Mouse (Mus musculus) left cerebral cortex, adult 18-20 months (tissue): Measurements from ENCODE around the gene Tmem101. TPM values are rescaled to one million over a fixed set of nuclear protein-coding genes. Genes with fewer than 3 reads are reported as not detected.

ENCODE experiments used
- DNase-seq, 2 experiments: peaks; one replicate each; pipeline ENCODE4 v3.0.0; 2021 to 2022; ENCODE audit warnings: low spot score in 2 of 2, mixed read lengths in 1 of 2
- long read RNA-seq, 2 experiments: library from polyadenylated mRNA; stranded (forward); transcript quantifications; one replicate each; pipeline ENCODE4 v2.0.0; 2021
- total RNA-seq, 2 experiments: library from RNA; stranded (reverse); gene quantifications; 2 replicates each; pipeline ENCODE4 v1.2.3; 2021

The Tmem101 gene
- 10 to 100 TPM; 24.6 to 25.3 TPM for total RNA-seq
- long read RNA-seq, experiment 1, transcript Tmem101-201 (4 exons, 1,574 nt), result major isoform, 32 of 42 reads
- long read RNA-seq, experiment 1, partial matches to known transcripts, result 7 of 42 reads
- long read RNA-seq, experiment 1, other reads (novel, unspliced or antisense), result 3 of 42 reads
- long read RNA-seq, experiment 2, transcript Tmem101-201 (4 exons, 1,574 nt), result major isoform, 21 of 28 reads
- long read RNA-seq, experiment 2, partial matches to known transcripts, result 2 of 28 reads
- long read RNA-seq, experiment 2, other reads (novel, unspliced or antisense), result 5 of 28 reads

DNA sequence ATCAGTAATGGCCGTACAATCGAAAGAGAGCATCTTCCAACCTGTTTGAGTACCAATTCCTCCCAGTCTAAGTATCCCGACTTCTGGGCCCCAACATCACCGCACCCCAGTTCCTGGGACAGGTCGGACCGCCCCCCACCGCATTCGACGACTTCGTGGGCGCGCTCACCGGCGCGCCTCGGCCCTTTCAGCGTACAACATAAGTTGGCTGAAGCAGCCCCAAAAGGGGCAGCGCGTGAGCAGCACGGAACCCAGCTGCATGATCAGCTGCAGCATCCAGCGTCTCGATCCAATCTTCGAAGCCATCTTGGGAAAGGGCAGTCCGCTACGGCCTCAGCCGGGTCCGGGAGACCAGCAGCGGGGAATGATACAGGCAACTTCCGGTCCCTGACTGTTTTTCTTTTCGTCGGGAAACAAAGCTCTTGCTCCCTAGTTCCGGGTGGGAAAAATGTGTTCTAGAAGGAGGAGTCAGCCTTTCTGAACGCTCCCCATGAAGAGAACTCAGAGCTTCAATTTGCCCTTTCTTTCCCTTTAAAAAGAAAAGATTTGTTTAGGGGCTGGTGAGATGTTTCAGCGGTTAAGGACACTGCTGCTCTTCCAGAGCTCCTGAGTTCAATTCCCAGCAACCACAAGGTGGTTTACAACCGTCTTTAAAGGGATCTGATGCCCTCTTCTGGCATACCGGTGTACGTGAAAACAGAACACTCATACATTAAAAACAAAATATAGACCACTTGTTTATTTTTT is at the start of gene Tmem101:
TSS of gene Tmem101 (minus strand) at position 366 of the 747 bp plus-strand sequence.
- peak; percentile 86 to 88 for DNase-seq

DNA sequence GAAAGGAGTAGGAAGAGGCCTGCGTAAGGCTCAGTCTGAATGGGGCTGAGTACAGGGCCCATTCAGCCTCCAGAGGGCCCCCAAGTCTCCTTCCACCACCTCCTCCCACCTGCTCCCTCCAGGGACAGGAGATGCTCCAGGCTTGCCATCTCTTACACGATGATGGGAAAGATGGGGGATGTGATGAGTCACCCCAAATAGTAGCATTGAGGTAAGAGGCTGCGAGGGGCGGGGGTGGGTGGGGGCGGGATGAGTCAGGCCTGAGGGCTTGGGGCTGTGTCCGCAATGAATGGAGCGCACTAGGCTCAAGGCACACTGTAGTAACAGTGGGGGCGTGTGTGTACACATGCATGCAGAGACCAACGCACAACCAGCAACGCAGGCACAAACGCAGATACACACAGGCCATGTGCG is 45.2 kb upstream of the Tmem101 start:
- peak; percentile 64 to 80 for DNase-seq

DNA sequence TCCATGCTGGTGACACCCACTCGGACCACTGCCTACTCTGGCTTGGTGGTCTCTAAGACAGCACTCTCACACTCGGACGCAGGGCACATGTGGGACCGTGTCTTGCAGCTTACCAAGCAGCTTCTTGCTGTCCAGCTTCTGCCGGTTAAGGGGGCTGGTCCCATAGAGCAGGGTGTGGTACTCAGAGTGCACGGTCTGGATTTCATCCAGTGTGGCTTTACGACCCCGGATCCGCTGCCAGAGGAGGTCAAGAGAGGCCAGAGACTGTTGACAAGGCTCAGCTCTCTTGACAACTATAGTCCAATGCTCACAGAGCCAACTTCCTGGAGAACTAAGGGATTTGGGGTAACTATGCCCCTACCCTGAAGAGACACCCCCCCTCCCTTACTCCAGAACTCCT is 43.7 kb upstream of the Tmem101 start:
- no peak for DNase-seq

- no peak for DNase-seq
Measured at GRCm38 (mm10) chr11:102198245-102198644, 42.0 kb upstream of the Tmem101 start.

DNA sequence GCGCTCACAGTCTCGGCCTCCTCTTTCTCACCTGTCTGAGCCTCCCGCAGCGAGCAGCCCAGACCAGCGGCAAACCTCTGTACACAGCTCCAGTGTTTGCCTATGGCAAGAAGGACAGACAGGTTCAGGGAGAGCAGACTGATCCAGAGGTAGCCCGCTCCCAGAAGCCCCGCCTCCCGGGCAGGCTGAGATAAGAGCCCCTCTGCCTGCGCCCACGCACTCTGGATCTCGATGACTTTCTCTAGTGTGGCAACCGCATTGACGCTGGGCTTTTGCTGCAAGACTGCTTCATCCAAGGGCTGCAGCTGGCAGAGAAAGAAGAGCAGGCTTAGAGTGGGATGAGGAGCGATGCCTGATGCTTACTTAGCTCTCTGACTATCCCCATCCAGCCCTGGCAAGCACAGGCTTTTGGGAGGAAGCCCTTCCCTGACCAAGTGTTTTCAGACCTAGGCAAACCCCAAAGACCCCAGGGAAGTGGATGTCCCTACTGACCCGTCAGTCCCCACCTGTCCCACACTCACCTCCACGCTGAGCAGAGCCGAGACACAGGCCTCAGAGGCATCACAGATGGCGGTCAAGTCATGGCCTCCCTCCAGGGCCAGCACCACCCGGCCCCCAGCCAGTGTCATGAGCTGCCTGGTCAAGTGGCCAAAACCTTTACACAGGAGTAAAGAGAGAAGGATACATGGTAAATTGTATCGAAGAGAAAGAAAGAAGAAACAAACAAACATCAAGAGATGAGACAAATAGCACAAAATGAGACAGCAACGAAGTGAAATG is 40.0 kb upstream of the Tmem101 start:
- peak; percentile 53 to 60 for DNase-seq

DNA sequence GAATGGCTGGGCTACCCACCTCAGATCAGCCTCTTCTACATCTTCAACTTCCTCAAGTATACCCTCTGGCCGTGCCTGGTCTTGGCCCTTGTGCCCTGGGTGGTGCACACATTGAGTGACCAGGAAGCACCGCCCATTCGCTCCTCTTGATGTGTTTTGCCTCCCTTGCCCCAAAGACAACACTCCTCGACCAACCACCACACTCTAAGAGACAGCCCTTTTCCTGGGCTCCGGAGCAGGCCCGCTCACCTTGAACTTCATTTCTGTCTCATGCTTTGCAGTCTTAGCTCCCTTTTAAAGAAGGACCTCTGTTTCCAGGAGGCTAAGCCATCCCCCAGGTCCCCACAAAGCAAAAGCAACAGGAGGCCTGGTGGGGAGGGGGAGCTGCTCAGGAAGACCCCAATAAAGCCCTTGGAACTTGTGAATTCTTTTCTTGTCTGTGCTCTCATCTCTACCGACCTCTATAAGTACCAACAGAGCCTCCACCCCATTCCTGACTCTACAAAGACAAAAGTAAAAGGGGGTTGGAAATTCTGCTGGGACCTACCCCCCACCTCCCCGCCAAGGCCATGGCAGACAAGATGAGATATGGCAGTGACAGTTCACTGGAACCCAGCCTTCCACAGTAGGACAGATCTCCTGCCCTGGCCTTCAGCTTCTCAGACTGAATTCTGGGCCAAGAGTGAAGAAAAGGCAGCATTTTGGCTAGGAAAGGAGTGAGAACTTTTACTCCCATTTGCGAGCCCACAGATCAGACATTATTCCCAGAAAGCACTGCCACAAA is 37.6 kb upstream of the Tmem101 start:
- no peak for DNase-seq

GRCm38 (mm10) chr11:102190848-102191247 is 34.6 kb upstream of the Tmem101 start:
- no peak for DNase-seq

DNA sequence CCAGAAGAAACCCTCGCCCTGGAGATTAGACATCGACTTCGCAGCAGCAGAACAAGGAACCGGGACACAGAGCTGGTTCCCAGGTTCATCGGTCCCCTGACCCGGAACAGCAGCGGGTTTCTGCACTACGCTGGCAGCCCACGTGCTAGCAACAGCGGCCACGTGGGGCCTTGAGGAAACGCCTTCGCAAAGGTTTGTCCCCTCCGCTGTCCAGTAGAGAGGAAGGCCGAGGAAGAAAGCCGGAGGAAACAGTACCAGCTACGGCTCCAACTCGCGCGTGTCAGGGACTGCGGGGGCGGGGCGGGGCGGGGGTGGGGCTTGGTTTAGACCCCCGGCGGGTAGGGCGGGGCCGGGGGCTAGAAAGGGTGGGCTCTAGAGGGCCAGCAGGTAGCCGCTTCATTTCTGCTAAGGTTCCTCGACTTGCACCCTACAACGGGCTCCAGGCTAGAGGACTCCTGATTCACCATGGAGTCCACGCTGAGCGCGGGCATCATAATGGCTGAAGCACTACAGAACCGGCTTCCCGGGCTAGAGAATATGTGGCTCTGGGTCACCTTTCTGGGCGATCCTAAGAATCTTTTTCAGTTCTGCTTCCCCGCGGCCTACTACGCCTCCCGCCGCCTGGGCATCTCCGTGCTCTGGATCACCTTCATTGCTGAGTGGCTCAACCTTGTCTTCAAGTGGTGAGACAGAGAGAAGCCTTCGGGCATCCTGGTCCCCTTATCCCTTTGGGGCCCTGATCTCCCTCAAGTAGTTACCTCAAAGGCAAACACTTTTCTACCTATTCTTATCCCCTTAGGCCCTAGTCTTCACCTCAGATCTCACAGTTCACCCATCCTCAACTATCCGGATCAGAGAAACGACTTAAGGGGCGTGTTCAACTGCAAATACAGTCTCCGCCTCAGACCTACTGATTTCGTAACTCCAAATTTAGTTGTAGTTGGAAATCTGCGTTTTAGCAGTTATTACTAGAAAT is 33.5 kb upstream of the Tmem101 start, which contains the start of gene G6pc3:
TSS of gene G6pc3 (plus strand) at position 160 of the 976 bp plus-strand sequence.
- DNase-seq, result peak; percentile 90

- no peak for DNase-seq
Measured at GRCm38 (mm10) chr11:102188980-102189379, 32.8 kb upstream of the Tmem101 start.

GRCm38 (mm10) chr11:102186235-102186634 is 30.0 kb upstream of the Tmem101 start:
- DNase-seq, result no peak

GRCm38 (mm10) chr11:102185677-102186076 is 29.5 kb upstream of the Tmem101 start:
- no peak for DNase-seq

- peak; percentile 94 to 97 for DNase-seq
Measured at GRCm38 (mm10) chr11:102184646-102185495, 28.7 kb upstream of the Tmem101 start, which contains the start of gene Lsm12. Gene Lsm12, minus strand, starts transcription at chr11:102185296.

- no peak for DNase-seq
Measured at GRCm38 (mm10) chr11:102184253-102184645, 28.0 kb upstream of the Tmem101 start.

- no peak for DNase-seq
Measured at GRCm38 (mm10) chr11:102179836-102180235, 23.6 kb upstream of the Tmem101 start.

DNA sequence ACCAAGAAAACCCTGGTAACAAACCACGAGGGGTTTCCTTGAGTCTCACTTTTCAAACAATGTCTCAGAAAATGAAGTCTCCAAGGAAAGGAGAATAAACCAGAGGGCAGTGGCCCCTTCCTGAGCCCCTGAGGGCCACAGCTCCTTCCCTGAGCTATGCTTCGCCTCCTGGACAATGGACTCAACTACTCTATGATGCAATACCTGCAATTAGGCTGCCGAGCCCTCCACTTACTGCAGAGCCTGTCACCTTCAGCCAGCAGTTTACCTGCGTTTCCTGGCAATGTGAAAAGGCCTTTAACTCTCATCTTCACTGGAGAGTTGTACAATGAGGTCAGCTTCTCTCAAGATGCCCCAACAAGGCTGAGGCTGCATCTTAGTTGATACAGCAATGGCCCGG is 12.5 kb upstream of the Tmem101 start:
- no peak for DNase-seq

DNA sequence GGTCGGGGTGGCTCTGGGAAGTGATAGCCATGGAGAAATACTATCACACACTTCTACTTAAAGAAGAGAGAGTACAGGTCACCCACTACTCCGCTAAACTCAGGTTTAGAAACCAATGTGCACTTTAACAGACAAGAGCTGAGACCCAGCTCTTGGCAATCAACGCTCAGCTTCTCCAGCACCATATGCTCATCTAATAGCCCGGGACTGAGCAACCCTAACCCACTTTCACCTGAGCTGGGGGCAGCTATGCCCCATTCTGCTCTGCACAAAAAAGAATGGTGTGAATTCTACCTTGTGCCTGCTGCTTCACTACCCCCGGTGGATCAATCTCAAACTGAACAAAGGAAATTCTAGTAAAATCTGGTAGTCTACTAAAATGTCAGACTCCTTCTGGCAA is 11.3 kb upstream of the Tmem101 start:
- no peak for DNase-seq

GRCm38 (mm10) chr11:102165971-102166722 is 9.9 kb upstream of the Tmem101 start:
- peak; percentile 14 to 52 for DNase-seq

DNA sequence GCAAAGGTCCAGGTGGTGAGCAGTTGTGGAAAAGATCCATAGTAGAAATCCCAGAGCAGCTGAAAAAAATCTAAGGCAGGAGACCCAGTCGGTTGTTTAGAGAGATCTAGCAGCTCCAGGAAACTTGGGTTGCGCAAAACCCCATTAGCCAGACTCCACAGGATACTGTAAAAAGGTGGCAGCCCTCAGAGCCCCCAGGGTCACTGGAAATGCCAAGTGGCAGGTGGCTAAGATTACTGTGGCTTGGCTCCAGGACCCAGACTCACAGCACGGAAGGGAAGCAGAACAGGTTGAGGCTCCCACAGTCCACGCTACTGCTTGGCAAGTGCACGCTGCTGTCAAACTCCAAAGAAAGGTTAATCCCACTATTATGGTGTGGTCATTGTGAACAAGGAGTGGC is 3.6 kb upstream of the Tmem101 start:
- DNase-seq, result no peak
